Mouse (Mus musculus): Measurements from ENCODE around the gene Btn2a2. TPM values are rescaled to one million over a fixed set of nuclear protein-coding genes. Genes with fewer than 3 reads are reported as not detected.

The Btn2a2 gene
- polyA plus RNA-seq, 1 experiment from 2014 or later = not detected

DNA sequence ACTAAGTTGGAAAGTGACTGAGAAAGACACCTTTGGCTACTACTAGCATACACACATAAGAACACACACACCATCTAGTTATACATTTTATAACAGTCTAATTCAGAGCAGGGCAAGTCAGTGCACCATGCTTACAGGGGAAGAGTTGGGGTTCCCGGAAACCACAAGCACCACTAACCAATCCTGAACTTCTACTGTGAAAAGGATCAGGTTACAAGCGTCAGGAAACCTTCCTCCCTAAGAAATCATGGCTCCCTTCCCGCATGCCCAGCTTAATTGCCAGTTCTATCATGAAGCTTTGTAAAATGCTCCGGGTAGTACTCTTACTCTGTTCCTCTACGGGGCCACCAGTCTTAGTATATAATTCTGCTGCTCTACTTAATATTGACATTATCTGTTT is 3.4 kb downstream of the Btn2a2 start:
- no peak overlapping the region for H3K4me2 ChIP-seq (ENCODE audit: low read depth, low read length)
- H3K4me1 ChIP-seq (ENCODE audit: control insufficient read depth, insufficient read depth, low read length) = no peaks in the 10 kb centered on the region
- WGBS = 46% methylated on average over 5 of the region's 5 CpGs
- H3K27me3 ChIP-seq (ENCODE audit: control insufficient read depth, insufficient read depth, low read length) = no peaks in the 10 kb centered on the region
- no peaks in the 10 kb centered on the region for H3K36me3 ChIP-seq (ENCODE audit: control insufficient read depth, insufficient read depth, low read length)
- H3K27ac ChIP-seq (ENCODE audit: low read depth, low read length) = no peak overlapping the region
- no peak for ATAC-seq (ENCODE audit: low read depth)
- H3K4me3 ChIP-seq (ENCODE audit: low read depth, low read length) = no peak overlapping the region
- H3K9me3 ChIP-seq (ENCODE audit: control insufficient read depth, low read length) = no peaks in the 10 kb centered on the region
- H3K9ac ChIP-seq (replicated peaks; ENCODE audit: low read depth, low read length) = no peak overlapping the region

DNA sequence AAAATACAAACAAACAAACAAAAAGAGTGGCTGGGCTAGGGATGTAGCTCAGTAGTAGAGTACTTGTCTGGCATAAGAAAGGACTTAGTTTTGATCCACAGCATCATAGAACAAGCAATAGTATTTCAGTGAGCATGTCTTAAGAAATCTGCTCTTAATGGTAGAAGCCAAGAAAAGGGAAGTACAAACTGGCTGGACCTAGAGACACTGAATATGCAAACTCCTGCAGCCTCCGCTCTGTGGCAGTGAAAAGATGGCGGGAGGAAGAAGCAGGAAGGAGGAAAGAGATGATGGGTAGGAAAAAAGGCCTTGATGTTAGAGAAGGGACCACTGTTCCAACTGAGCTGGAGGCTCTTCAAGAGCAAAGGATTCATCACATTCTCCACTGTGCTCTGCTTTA is 5.5 kb downstream of the Btn2a2 start:
- Histone ChIP-seq H3K27me3 (ENCODE audit: control insufficient read depth, insufficient read depth, low read length) (no peaks in the 10 kb centered on the region), H3K4me1 (ENCODE audit: control insufficient read depth, insufficient read depth, low read length) (no peaks in the 10 kb centered on the region), H3K27ac (ENCODE audit: low read depth, low read length) (no peak overlapping the region), H3K9me3 (ENCODE audit: control insufficient read depth, low read length) (no peaks in the 10 kb centered on the region), H3K4me2 (ENCODE audit: low read depth, low read length) (no peak overlapping the region), H3K9ac (replicated peaks; ENCODE audit: low read depth, low read length) (no peak overlapping the region), H3K36me3 (ENCODE audit: control insufficient read depth, insufficient read depth, low read length) (no peaks in the 10 kb centered on the region), H3K4me3 (ENCODE audit: low read depth, low read length) (no peak overlapping the region)
- no peak for ATAC-seq (ENCODE audit: low read depth)
- WGBS = 89% methylated on average over 2 of the region's 2 CpGs

DNA sequence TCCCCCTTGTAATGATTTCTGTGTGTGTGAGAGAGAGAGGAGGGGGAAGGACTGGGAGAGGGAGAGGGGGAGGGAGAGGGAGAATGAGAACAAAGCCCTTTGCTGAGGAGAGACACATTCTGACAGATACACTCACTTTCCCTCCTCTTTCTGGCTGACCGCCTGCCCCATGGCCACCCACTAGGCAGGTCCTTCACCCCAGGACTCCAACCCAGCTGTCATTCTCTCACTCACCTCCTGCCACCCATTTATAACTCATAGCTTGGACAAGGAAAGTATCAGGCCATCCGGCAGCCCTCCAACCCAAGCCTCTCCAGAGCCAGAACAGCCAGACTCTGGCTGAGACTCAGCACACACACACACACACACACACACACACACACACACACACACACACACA is 13.0 kb downstream of the Btn2a2 start:
- H3K9me3 ChIP-seq (ENCODE audit: control insufficient read depth, low read length) = no peaks in the 10 kb centered on the region
- no peak overlapping the region for H3K4me3 ChIP-seq (ENCODE audit: low read depth, low read length)
- peak; percentile 44 for ATAC-seq (ENCODE audit: low read depth)
- WGBS = 28% methylated on average over 2 of the region's 2 CpGs
- H3K4me1 ChIP-seq (ENCODE audit: control insufficient read depth, insufficient read depth, low read length) = no peaks in the 10 kb centered on the region
- H3K36me3 ChIP-seq (ENCODE audit: control insufficient read depth, insufficient read depth, low read length) = no peaks in the 10 kb centered on the region
- H3K27me3 ChIP-seq (ENCODE audit: control insufficient read depth, insufficient read depth, low read length) = no peaks in the 10 kb centered on the region
- no peak overlapping the region for H3K27ac ChIP-seq (ENCODE audit: low read depth, low read length)
- H3K9ac ChIP-seq (replicated peaks; ENCODE audit: low read depth, low read length) = no peak overlapping the region
- no peak overlapping the region for H3K4me2 ChIP-seq (ENCODE audit: low read depth, low read length)

DNA sequence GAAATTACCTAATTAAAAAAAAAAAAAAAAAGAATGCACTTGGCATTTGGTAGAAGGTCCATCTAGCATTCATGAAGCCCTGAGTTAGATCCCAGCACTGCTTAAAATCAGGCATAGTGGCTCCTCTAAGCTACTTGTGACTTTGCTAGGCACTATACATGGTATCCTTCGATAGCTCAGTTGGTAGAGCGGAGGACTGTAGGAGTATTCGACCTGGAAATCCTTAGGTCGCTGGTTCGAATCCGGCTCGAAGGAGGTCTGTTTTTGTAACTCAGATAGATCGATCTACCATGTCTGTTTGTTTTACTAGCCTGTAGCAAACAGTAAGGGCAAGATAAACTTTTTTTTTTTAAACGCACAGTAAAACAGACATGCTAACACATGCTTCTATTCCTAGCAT is 21.7 kb downstream of the Btn2a2 start:
- peak; percentile 63; the same call in 1 of the 2 replicates for ATAC-seq (ENCODE audit: low read depth)
- H3K36me3 ChIP-seq (ENCODE audit: control insufficient read depth, insufficient read depth, low read length) = no peaks in the 10 kb centered on the region
- 2% methylated on average over 9 of the region's 9 CpGs for WGBS
- no peak overlapping the region for H3K9ac ChIP-seq (replicated peaks; ENCODE audit: low read depth, low read length)
- peaks cover 10% of the 10 kb centered on the region for H3K4me1 ChIP-seq (ENCODE audit: control insufficient read depth, insufficient read depth, low read length)
- H3K9me3 ChIP-seq (ENCODE audit: control insufficient read depth, low read length) = no peaks in the 10 kb centered on the region
- no peak overlapping the region for H3K27ac ChIP-seq (ENCODE audit: low read depth, low read length)
- peaks cover 2% of the 10 kb centered on the region; the same call in 1 of the 2 replicates for H3K27me3 ChIP-seq (ENCODE audit: control insufficient read depth, insufficient read depth, low read length)
- H3K4me3 ChIP-seq (ENCODE audit: low read depth, low read length) = no peak overlapping the region
- no peak overlapping the region for H3K4me2 ChIP-seq (ENCODE audit: low read depth, low read length)

DNA sequence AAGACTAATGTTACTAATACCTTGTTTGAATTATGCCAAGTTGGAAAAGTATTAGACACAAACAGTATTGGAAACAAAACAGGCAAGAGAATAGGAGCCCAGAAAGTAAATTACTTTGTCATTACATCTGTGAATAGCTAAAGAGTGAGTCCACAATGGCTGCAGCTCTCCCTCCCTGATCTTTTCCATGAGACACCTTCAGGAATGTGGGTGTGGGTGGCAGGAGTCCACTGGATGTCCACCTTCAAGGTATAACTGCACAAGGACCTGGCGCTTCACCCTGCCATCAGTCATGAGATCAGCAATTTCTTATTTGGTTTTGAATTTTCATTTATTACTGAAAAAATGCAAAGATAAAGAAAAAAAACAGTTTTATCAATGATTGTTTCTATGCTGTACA is 22.4 kb downstream of the Btn2a2 start:
- no peaks in the 10 kb centered on the region for H3K36me3 ChIP-seq (ENCODE audit: control insufficient read depth, insufficient read depth, low read length)
- H3K9ac ChIP-seq (replicated peaks; ENCODE audit: low read depth, low read length) = no peak overlapping the region
- H3K9me3 ChIP-seq (ENCODE audit: control insufficient read depth, low read length) = no peaks in the 10 kb centered on the region
- no peak overlapping the region for H3K4me2 ChIP-seq (ENCODE audit: low read depth, low read length)
- H3K27ac ChIP-seq (ENCODE audit: low read depth, low read length) = no peak overlapping the region
- no peak for ATAC-seq (ENCODE audit: low read depth)
- peaks cover 10% of the 10 kb centered on the region for H3K4me1 ChIP-seq (ENCODE audit: control insufficient read depth, insufficient read depth, low read length)
- 58% methylated on average over 1 of the region's 1 CpGs for WGBS
- H3K4me3 ChIP-seq (ENCODE audit: low read depth, low read length) = no peak overlapping the region
- peaks cover 2% of the 10 kb centered on the region; the same call in 1 of the 2 replicates for H3K27me3 ChIP-seq (ENCODE audit: control insufficient read depth, insufficient read depth, low read length)

DNA sequence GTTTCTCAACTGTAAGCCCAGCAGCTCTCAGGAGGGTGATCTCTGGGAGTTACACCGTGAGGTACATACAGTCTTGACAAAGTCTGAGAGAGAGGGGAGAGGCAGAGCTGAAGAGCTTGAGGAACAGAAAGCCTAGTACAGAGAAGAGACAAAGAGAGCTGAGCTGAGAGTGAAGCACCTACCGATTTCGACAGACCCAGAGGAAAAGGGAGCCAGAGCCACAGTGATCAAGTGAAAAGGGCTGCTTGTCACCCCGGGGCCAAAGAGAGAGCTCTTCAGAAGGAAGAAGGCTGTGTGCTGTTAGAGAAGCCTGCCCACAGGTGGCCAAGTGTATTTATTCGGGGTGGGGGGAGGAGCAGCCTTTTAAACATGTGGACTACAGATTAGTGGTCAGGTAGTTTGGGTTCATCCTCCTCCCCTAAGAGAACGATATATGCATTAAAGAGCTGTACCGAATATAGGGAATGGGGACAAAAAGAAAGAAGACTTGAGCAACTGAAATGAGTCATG is 23.0 kb downstream of the Btn2a2 start, which contains the start of gene Btn1a1:
TSS of gene Btn1a1 (minus strand) at position 302 of the 510 bp plus-strand sequence.
- no peak within 1 kb of the TSS for H3K27ac ChIP-seq (ENCODE audit: low read depth, low read length)
- peaks cover 10% of the 10 kb centered on the region for H3K4me1 ChIP-seq (ENCODE audit: control insufficient read depth, insufficient read depth, low read length)
- H3K9ac ChIP-seq (replicated peaks; ENCODE audit: low read depth, low read length) = peak within 1 kb of the TSS; percentile 56; the same call in 1 of the 2 replicates
- ATAC-seq (ENCODE audit: low read depth) = no peak
- WGBS = under 1% methylated on average over 7 of the region's 7 CpGs
- H3K36me3 ChIP-seq (ENCODE audit: control insufficient read depth, insufficient read depth, low read length) = no peaks in the 10 kb centered on the region
- peak within 1 kb of the TSS; percentile 51 for H3K4me3 ChIP-seq (ENCODE audit: low read depth, low read length)
- peaks cover 2% of the 10 kb centered on the region; the same call in 1 of the 2 replicates for H3K27me3 ChIP-seq (ENCODE audit: control insufficient read depth, insufficient read depth, low read length)
- H3K4me2 ChIP-seq (ENCODE audit: low read depth, low read length) = peak within 1 kb of the TSS; percentile 79
- no peaks in the 10 kb centered on the region for H3K9me3 ChIP-seq (ENCODE audit: control insufficient read depth, low read length)

DNA sequence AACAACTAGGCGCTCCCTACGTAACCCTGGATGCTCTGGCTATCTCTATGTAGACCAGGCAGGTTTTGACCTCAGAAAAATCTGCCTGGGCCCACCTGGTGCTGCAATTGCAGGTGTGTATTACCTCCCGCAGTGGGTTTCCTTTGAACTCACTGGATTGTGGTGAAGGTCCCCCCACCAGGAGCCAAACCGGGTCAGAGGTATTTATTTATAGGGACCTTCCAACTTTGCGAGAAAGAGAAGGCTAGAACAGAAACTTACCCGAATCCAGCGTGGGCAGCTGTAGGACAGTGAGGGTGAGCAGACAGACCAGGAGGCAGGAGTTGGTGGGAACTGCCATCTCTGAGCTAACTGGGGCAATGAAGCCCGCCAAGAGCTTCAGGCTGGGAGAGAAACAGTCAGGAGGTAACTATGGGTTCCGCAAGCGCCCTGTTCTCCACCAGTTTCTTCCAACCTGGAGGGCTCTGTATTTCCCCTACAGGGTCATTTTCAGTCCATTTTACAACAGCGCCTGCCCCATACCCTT is 23.8 kb downstream of the Btn2a2 start:
- ATAC-seq (ENCODE audit: low read depth) = no peak
- no peak overlapping the region for H3K27ac ChIP-seq (ENCODE audit: low read depth, low read length)
- peaks cover 2% of the 10 kb centered on the region; the same call in 1 of the 2 replicates for H3K27me3 ChIP-seq (ENCODE audit: control insufficient read depth, insufficient read depth, low read length)
- peak overlapping the region; percentile 51 for H3K4me3 ChIP-seq (ENCODE audit: low read depth, low read length)
- peaks cover 10% of the 10 kb centered on the region for H3K4me1 ChIP-seq (ENCODE audit: control insufficient read depth, insufficient read depth, low read length)
- peak overlapping the region; percentile 56 for H3K9ac ChIP-seq (replicated peaks; ENCODE audit: low read depth, low read length)
- H3K4me2 ChIP-seq (ENCODE audit: low read depth, low read length) = peak overlapping the region; percentile 79
- WGBS = 1% methylated on average over 11 of the region's 11 CpGs
- no peaks in the 10 kb centered on the region for H3K36me3 ChIP-seq (ENCODE audit: control insufficient read depth, insufficient read depth, low read length)
- H3K9me3 ChIP-seq (ENCODE audit: control insufficient read depth, low read length) = no peaks in the 10 kb centered on the region

DNA sequence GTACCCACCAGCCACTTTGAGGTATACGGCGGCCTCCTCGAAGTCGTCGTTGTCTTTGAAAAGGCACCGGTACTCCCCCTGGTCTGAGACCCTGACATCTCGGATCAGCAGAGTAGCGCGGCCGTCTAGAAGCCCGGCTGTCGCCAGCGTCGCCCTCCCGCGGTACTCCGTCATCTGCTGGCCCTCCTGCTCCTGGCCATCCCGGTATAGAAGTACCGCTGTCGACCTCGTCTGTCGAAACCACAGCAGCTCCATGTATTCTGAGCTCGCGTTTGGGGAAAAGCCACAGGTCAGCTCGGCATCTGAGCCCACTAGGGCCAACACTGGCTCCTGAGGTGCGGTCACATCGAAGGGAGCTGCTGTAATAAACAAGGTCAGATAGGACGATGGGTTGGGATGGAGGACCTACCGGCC is 24.4 kb downstream of the Btn2a2 start:
- Histone ChIP-seq H3K4me3 (ENCODE audit: low read depth, low read length) (peak overlapping the region; percentile 51), H3K9ac (replicated peaks; ENCODE audit: low read depth, low read length) (peak overlapping the region; percentile 56), H3K27ac (ENCODE audit: low read depth, low read length) (no peak overlapping the region), H3K4me2 (ENCODE audit: low read depth, low read length) (peak overlapping the region; percentile 79), H3K4me1 (ENCODE audit: control insufficient read depth, insufficient read depth, low read length) (peaks cover 10% of the 10 kb centered on the region), H3K36me3 (ENCODE audit: control insufficient read depth, insufficient read depth, low read length) (no peaks in the 10 kb centered on the region), H3K9me3 (ENCODE audit: control insufficient read depth, low read length) (no peaks in the 10 kb centered on the region), H3K27me3 (ENCODE audit: control insufficient read depth, insufficient read depth, low read length) (peaks cover 2% of the 10 kb centered on the region; the same call in 1 of the 2 replicates)
- WGBS = under 1% methylated on average over 28 of the region's 29 CpGs
- peak; percentile 31 for ATAC-seq (ENCODE audit: low read depth)

DNA sequence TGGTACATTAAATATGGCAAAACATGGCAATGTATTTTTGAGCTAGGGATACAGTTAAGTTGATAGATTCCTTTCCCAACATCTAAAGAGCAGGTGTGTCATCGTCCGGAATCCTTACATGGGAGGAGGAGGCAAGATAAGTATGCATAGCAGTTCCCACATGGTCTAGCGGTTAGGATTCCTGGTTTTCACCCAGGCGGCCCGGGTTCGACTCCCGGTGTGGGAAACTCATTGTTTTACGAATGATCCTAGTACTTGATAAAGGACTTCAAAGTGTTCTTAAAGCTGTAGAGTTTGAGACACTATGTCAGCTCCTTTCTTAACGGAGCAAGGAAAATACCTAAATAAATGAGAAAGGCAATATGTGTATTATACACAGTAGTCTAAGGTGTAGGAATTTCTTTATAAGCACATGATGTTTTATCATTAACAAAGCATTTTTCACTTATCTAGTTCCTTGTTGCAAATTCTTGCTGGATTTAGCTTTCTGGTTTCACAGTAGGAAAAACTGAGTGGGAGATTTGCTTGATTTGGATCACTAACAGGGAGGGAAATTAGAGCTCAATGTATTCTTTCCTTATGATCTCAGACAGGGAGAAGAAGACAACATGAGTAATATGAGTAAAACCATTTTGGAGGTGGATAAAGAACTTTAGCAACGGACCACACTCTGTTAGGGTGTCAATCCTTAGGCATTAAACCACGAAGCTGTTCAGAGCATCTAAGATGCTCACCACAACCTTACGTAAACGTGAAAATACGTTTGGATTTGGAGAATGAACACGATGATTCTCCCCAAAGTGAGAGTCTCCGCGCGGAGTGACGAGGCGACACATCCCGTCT is 25.1 kb downstream of the Btn2a2 start:
- WGBS = under 1% methylated on average over 21 of the region's 21 CpGs
- Histone ChIP-seq H3K4me2 (ENCODE audit: low read depth, low read length) (peak overlapping the region; percentile 79), H3K27ac (ENCODE audit: low read depth, low read length) (no peak overlapping the region), H3K9me3 (ENCODE audit: control insufficient read depth, low read length) (no peaks in the 10 kb centered on the region), H3K27me3 (ENCODE audit: control insufficient read depth, insufficient read depth, low read length) (peaks cover 2% of the 10 kb centered on the region; the same call in 1 of the 2 replicates), H3K36me3 (ENCODE audit: control insufficient read depth, insufficient read depth, low read length) (no peaks in the 10 kb centered on the region), H3K9ac (replicated peaks; ENCODE audit: low read depth, low read length) (peak overlapping the region; percentile 56), H3K4me3 (ENCODE audit: low read depth, low read length) (peak overlapping the region; percentile 51), H3K4me1 (ENCODE audit: control insufficient read depth, insufficient read depth, low read length) (peaks cover 10% of the 10 kb centered on the region)
- peak; percentile 87 for ATAC-seq (ENCODE audit: low read depth)
